Comparison of ENCODE assay signal across 16 mouse cellular contexts in the genomic region with DNA sequence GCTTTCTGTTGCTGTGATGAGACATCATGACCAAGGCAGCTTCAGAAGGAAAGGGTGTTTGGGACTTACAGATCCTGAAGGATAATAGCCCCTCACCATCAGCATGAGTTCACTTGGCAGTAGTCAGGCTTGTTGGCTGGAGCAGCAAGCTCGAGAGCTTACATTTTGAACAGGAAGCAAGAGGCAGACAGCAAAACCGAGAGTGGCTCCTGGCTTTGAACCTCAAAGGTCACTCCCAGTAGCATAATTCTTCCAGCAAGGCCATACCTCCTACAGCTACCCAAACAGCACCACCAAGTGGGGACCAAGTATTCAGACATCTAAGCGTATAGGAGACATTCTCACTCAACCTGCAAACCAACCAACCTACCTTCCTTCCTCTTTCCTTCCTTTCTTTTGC.
"Had no signal": no experiment of that assay in that cellular context is flagged by ENCODE, and none has a peak within 500 bp of the region (broad histone marks: within the 10 kb centered on the region; RNA-seq: fewer than 3 reads in every experiment).

No protein-coding gene starts in this region.

- H3K27ac ChIP-seq: left cerebral cortex, adult 2 months; limb, embryonic 10.5 days; liver, embryonic 13.5 days; macrophage; midbrain, embryonic 12.5 days had no signal

- ATAC-seq: intestine, embryonic 16.5 days had no signal

- H3K9ac ChIP-seq: liver, embryonic 13.5 days; lung, embryonic 14.5 days; midbrain, embryonic 12.5 days had no signal

- H3K4me3 ChIP-seq: left cerebral cortex, adult 2 months; limb, embryonic 10.5 days; liver, embryonic 13.5 days; megakaryocyte, embryonic 14.5 days; midbrain, embryonic 12.5 days had no signal

- H3K9me3 ChIP-seq: limb, embryonic 10.5 days; liver, embryonic 13.5 days; megakaryocyte, embryonic 14.5 days; midbrain, embryonic 12.5 days had no signal

- DNase-seq: kidney, adult 8-10 months; kidney, postnatal 10 days; kidney, postnatal 4 days; liver, embryonic 13.5 days; lung, embryonic 14.5 days; lung, postnatal 10 days; right cerebral cortex, adult 18-20 months; right cerebral cortex, postnatal 25 days; thymus, adult 2 months; thymus, postnatal 25 days had no signal

- H3K27me3 ChIP-seq: liver, embryonic 13.5 days; megakaryocyte, embryonic 14.5 days; midbrain, embryonic 12.5 days had no signal

- H3K4me2 ChIP-seq: liver, embryonic 13.5 days; lung, embryonic 14.5 days; midbrain, embryonic 12.5 days had no signal

- H3K4me1 ChIP-seq: limb, embryonic 10.5 days; liver, embryonic 13.5 days; midbrain, embryonic 12.5 days had no signal
